Mouse (Mus musculus) neutrophil, adult 65 days (primary cell): Measurements from ENCODE around the gene Gm10570. TPM values are rescaled to one million over a fixed set of nuclear protein-coding genes. Genes with fewer than 3 reads are reported as not detected.

ENCODE experiments used
- total RNA-seq: library from RNA; stranded (reverse); gene quantifications from 2 replicates; pipeline ENCODE4 v1.2.4, GENCODE M21; 2023

The Gm10570 gene
- not detected in 2 replicates for total RNA-seq

DNA sequence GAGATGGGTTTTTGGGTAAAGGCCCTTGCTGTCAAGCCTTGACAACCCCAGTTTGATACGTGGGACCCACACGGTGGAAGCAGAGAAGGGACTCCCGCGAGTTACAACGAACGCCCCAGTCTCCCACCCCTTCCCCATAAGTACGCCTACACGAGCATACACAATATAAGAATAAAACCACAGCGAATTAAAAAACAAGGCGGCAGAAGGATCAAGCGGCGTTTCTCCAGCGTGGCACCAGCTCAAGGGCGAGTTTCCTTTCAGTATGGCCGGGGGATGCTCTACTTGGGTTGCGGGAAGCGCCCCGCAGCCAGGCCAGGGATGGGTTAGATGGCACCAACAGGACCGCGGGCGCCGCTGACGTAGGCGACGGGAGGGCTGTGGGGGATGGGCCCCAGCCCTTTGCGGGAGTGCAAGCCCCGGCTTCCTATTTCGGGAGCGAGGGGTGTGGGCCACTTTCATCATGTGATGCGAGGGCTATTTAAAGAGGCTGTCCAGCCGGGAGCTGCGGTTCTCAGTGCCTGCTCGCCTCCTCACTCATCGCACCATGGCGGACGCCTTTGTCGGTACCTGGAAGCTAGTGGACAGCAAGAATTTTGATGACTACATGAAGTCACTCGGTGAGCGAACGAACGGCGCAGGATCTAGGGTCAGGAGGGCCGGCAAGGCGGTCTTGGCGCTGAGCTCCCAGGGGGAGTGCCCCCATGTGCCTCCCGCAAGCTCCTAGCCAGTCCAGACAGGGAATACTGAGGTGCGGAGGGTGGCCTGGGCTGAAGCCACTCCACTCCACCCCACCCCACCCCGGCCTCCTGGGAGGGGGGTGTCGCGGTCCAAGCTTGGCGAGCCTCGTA is at the start of gene Gm10570, which contains the start of gene Fabp3:
Gene Gm10570, minus strand, starts transcription at position 444 of the 851 bp plus-strand sequence.
Gene Fabp3, plus strand, starts transcription at position 365 of the 851 bp plus-strand sequence.

DNA sequence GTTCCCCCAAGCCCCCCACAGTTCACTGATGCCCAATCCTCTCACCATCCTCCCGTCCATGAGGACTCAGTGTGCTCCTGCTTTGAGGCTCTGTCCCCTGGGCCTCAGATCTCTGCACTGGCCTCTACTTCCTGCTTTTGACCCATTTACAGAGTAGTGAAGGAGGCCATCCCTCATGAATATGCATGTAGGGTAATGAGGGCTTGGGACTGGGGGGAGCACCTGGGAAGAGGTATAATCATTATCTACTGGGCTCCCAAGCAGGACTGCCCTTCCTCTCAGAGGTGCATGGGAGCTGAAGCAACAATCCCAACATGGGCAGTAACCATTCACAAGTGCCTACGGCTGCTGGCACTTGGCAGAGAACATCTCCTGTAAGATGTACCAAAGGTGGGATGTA is 29.4 kb downstream of the Gm10570 start, which contains the start of gene Serinc2:
Gene Serinc2, minus strand, starts transcription at position 101 of the 400 bp plus-strand sequence.

Other genes with a start within 250 kb of the Gm10570 start
- gene Pef1, start 206.1 kb downstream of the Gm10570 start, total RNA-seq, result 53.4 and 70.7 TPM in 2 replicates
- 0.59 TPM in 1 of 2 replicates, not detected in the other for gene Hcrtr1, start 169.3 kb downstream of the Gm10570 start, total RNA-seq
- gene Tinagl1, start 133.6 kb downstream of the Gm10570 start, total RNA-seq, result 67.0 and 83.9 TPM in 2 replicates
- not detected in 2 replicates for gene Gm853, start 86.3 kb downstream of the Gm10570 start, total RNA-seq
- 2.2 and 2.5 TPM in 2 replicates for gene Serinc2, start 29.5 kb downstream of the Gm10570 start, total RNA-seq
- not detected in 2 replicates for gene Fabp3, start 79 bp downstream of the Gm10570 start, total RNA-seq
- 10.5 and 12.6 TPM in 2 replicates for gene Zcchc17, start 51.3 kb upstream of the Gm10570 start, total RNA-seq
- 38.0 and 43.5 TPM in 2 replicates for gene Snrnp40, start 51.5 kb upstream of the Gm10570 start, total RNA-seq